Mouse (Mus musculus) forebrain, embryonic 11.5 days (tissue): ENCODE data around the gene Pdia5. TPM values are rescaled to one million over a fixed set of nuclear protein-coding genes. Genes with fewer than 3 reads are reported as not detected.

ENCODE experiments used
- ATAC-seq: fragments of 200-750 bp; cut with Nextera tagmentation; replicated peaks from 2 replicates; pipeline ENCODE4 v1.8.0; 2017; ENCODE audit warnings: moderate TSS enrichment; ENCODE audit not compliant: low FRiP score
- DNase-seq: peaks from one replicate; pipeline ENCODE4 v3.0.0-alpha.2; 2017; ENCODE audit warnings: low spot score
- H3K27ac ChIP-seq: fragments of 300-500 bp; sonication (generic); 2 replicates; pipeline ENCODE4 v1.5.1; 2014; ENCODE audit warnings: low read depth, low read length
- H3K27me3 ChIP-seq: fragments of 300-500 bp; sonication (generic); 2 replicates; pipeline ENCODE4 v1.6.1; 2014; ENCODE audit warnings: mild to moderate bottlenecking, low read length, mixed read lengths; ENCODE audit not compliant: control insufficient read depth, insufficient read depth
- H3K36me3 ChIP-seq: fragments of 300-500 bp; sonication (generic); 2 replicates; pipeline ENCODE4 v1.6.1; 2014; ENCODE audit warnings: mild to moderate bottlenecking, low read length, moderate library complexity, mixed read lengths; ENCODE audit not compliant: control insufficient read depth, insufficient read depth
- H3K4me1 ChIP-seq: fragments of 300-500 bp; sonication (generic); replicated peaks from 2 replicates; pipeline ENCODE4 v1.6.1; 2014; ENCODE audit warnings: low read length, mixed read lengths; ENCODE audit not compliant: control insufficient read depth, insufficient read depth
- H3K4me2 ChIP-seq: fragments of 300-500 bp; sonication (generic); 2 replicates; pipeline ENCODE4 v1.6.1; 2014; ENCODE audit warnings: low read depth, mild to moderate bottlenecking, low read length, moderate library complexity, mixed read lengths; ENCODE audit not compliant: severe bottlenecking
- H3K4me3 ChIP-seq: fragments of 300-500 bp; sonication (generic); 2 replicates; pipeline ENCODE4 v1.5.1; 2014; ENCODE audit warnings: low read depth, low read length
- H3K9ac ChIP-seq: fragments of 300-500 bp; sonication (generic); 2 replicates; pipeline ENCODE4 v1.6.1; 2014; ENCODE audit warnings: low read length
- H3K9me3 ChIP-seq: fragments of 300-500 bp; sonication (generic); 2 replicates; pipeline ENCODE4 v1.6.1; 2016; ENCODE audit warnings: low read length, mixed read lengths; ENCODE audit not compliant: control insufficient read depth
- WGBS: fragments of 180-500 bp; shearing (Covaris S2); extraction: QIAGEN DNeasy Blood & Tissue Kit; methylation state at CpG from one replicate; pipeline ENCODE4 v1.1.7; 2014; 5-methylcytosine and 5-hydroxymethylcytosine counted together
- polyA plus RNA-seq: library from polyadenylated mRNA; unstranded; fragments of >200 nt; fragmentation: Nextera tagmentation; extraction: Ambion mirVana; gene quantifications from 2 replicates; pipeline ENCODE4 v1.2.1, GENCODE M21; 2014

Gene Pdia5
- polyA plus RNA-seq, 1 experiment from 2014 or later, result 7.8 TPM

GRCm38 (mm10) chr16:35463708-35464107 is 27.0 kb downstream of the Pdia5 start:
- Histone ChIP-seq H3K4me3 (no peak overlapping the region), H3K27me3 (no peaks in the 10 kb centered on the region), H3K36me3 (no peaks in the 10 kb centered on the region; the same call in 1 of the 2 replicates), H3K4me1 (peaks cover 12% of the 10 kb centered on the region; the same call in 1 of the 2 replicates), H3K9ac (no peak overlapping the region), H3K27ac (no peak overlapping the region), H3K9me3 (no peaks in the 10 kb centered on the region), H3K4me2 (no peak overlapping the region)
- DNase-seq, result no peak
- WGBS, result 89% methylated on average over 10 of the region's 10 CpGs
- ATAC-seq, result no peak

DNA sequence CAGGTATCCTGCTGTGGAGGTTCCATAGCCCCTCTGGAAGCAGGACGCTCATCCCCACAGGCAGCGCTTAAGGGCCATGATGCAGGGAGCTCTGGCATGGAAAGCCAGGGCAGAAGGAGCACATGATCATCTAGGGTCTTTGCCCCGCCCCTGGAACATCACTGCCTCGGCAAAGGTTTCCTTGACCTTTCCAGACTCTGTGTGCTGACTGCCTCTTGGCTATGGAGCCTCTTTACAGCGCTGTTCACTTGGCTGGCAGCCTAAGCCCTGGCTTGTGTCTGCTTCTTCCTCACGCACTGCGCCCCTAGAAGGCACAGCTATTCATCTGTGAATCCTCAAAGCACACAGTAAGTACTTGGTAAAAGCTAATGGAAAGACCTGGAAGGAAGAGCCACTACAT is 27.7 kb downstream of the Pdia5 start:
- Histone ChIP-seq H3K27me3 (no peaks in the 10 kb centered on the region), H3K4me1 (peaks cover 12% of the 10 kb centered on the region; the same call in 1 of the 2 replicates), H3K9me3 (no peaks in the 10 kb centered on the region), H3K9ac (no peak overlapping the region), H3K27ac (no peak overlapping the region), H3K36me3 (no peaks in the 10 kb centered on the region; the same call in 1 of the 2 replicates), H3K4me3 (no peak overlapping the region), H3K4me2 (no peak overlapping the region)
- ATAC-seq (no peak), DNase-seq (no peak)
- WGBS, result 83% methylated on average over 7 of the region's 7 CpGs

DNA sequence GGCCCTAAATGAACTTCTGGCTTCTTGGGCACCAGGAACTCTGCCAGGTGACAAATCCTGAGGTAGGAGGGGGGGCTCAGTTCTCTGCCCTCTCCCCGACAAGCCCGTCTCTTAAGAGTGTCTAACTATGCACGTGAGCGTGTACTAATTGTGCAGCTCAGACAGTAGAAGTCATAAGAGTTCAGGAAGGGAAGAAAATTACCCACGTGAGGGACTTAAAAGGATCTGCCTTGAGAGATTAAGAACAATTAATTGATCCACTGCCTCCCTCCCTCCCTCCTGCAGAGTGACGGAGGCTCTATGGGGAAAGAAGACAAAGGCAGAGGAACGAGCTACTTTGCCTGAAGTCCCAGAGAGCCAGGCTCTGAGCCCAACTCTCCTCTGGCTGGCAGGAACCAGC is 31.1 kb downstream of the Pdia5 start:
- no peaks in the 10 kb centered on the region for H3K27me3 ChIP-seq
- ATAC-seq, result no peak; the same call in 1 of the 2 replicates
- H3K4me2 ChIP-seq, result no peak overlapping the region
- H3K4me1 ChIP-seq, result peaks cover 4% of the 10 kb centered on the region; the same call in 1 of the 2 replicates
- H3K9me3 ChIP-seq, result no peaks in the 10 kb centered on the region
- WGBS, result 23% methylated on average over 7 of the region's 7 CpGs
- DNase-seq, result no peak
- H3K36me3 ChIP-seq, result no peaks in the 10 kb centered on the region
- H3K27ac ChIP-seq, result no peak overlapping the region
- H3K4me3 ChIP-seq, result no peak overlapping the region
- H3K9ac ChIP-seq, result no peak overlapping the region

DNA sequence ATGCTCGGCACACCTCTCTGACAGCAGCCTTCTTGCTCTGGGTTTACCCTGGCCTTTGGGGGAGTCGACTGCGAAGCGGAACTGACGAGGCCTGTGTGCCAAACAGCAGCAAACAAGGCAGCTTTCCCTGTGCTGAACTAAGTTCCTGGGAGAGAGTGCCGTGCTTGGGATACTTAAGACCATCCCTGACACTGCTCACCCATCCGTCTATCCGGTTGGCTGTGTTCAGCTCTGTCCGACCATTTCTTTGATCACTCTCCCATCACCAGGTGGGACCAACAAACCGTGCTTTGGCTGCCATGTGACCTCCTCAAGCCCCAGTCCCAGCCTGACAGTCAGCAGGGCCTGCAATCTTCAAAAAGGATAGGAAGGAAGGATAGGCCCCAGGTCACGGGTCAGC is 32.4 kb downstream of the Pdia5 start:
- Histone ChIP-seq H3K4me3 (no peak overlapping the region), H3K4me1 (no peaks in the 10 kb centered on the region), H3K9me3 (no peaks in the 10 kb centered on the region), H3K36me3 (no peaks in the 10 kb centered on the region), H3K27ac (no peak overlapping the region), H3K4me2 (no peak overlapping the region), H3K27me3 (no peaks in the 10 kb centered on the region), H3K9ac (no peak overlapping the region)
- DNase-seq, result no peak
- WGBS, result 87% methylated on average over 11 of the region's 11 CpGs
- no peak for ATAC-seq

DNA sequence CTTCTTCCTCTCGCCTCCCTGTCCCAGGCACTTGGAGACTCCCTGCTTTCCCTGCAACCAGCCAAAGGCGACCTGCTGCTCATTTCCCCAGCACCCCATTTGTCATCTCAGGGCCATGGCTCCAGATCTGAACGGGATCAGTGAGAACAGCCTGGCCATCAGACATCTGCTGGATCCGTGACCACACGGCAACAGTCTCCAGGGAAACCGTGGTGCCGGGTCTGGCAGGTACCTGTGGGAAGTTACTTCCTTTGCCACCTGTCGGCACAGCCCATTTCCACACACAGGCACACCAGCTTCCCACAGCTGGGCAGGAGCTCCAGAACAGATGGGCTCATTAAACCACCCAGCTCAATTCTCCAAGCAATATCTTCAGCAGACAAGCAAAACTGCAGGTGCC is 33.2 kb downstream of the Pdia5 start:
- no peaks in the 10 kb centered on the region for H3K36me3 ChIP-seq
- no peak overlapping the region for H3K9ac ChIP-seq
- no peaks in the 10 kb centered on the region for H3K9me3 ChIP-seq
- DNase-seq, result no peak
- 88% methylated on average over 8 of the region's 8 CpGs for WGBS
- H3K27ac ChIP-seq, result no peak overlapping the region
- no peak for ATAC-seq
- no peaks in the 10 kb centered on the region for H3K4me1 ChIP-seq
- no peak overlapping the region for H3K4me3 ChIP-seq
- H3K27me3 ChIP-seq, result no peaks in the 10 kb centered on the region
- no peak overlapping the region for H3K4me2 ChIP-seq

DNA sequence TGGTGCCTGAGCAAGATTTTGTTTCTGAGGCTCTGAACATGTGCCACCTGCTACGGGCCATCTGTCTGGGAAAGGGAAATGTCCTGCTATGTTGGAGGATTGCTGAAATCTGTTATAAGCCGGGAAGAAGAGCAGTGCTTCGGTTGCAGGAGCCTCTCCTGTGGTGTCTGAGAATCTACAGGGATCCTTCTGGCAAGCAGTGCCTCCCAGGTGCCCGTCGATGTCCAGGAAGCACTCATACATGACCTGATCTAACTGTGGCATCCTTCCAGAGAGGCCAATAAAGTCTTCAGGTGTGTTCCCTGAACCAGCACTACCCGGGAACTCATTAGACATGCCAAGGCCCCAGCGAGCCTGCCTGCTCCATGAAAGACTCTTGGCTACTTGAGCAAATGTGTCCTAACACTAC is 33.7 kb downstream of the Pdia5 start:
- H3K4me3 ChIP-seq, result no peak overlapping the region
- no peaks in the 10 kb centered on the region for H3K27me3 ChIP-seq
- no peak overlapping the region for H3K27ac ChIP-seq
- H3K9ac ChIP-seq, result no peak overlapping the region
- H3K4me1 ChIP-seq, result no peaks in the 10 kb centered on the region
- no peaks in the 10 kb centered on the region for H3K9me3 ChIP-seq
- H3K4me2 ChIP-seq, result no peak overlapping the region
- no peaks in the 10 kb centered on the region for H3K36me3 ChIP-seq
- ATAC-seq, result no peak
- 95% methylated on average over 7 of the region's 7 CpGs for WGBS
- no peak for DNase-seq

DNA sequence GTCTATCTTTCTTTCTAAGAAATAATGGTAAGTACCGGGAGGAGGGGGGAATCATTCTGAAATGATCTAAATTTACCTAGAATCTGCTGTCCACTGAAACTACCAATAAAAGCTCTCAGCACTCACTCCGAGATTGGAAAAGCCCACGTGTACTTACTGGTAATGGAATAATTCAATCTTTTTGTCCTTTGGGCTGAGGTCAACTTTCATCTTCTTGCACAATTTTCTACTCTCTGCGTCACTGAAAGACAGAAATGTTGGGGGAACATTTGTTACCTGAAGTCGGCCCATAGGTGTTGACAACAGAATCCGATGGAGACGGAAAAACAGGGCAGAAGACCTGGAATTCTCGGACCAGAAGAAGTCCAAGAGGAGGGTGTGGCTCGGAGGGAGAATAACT is 34.4 kb downstream of the Pdia5 start:
- H3K4me2 ChIP-seq, result no peak overlapping the region
- no peaks in the 10 kb centered on the region for H3K27me3 ChIP-seq
- no peaks in the 10 kb centered on the region for H3K36me3 ChIP-seq
- ATAC-seq (no peak), DNase-seq (no peak)
- H3K9me3 ChIP-seq, result no peaks in the 10 kb centered on the region
- H3K4me1 ChIP-seq, result no peaks in the 10 kb centered on the region
- H3K27ac ChIP-seq, result no peak overlapping the region
- WGBS, result 95% methylated on average over 9 of the region's 9 CpGs
- no peak overlapping the region for H3K9ac ChIP-seq
- H3K4me3 ChIP-seq, result no peak overlapping the region

DNA sequence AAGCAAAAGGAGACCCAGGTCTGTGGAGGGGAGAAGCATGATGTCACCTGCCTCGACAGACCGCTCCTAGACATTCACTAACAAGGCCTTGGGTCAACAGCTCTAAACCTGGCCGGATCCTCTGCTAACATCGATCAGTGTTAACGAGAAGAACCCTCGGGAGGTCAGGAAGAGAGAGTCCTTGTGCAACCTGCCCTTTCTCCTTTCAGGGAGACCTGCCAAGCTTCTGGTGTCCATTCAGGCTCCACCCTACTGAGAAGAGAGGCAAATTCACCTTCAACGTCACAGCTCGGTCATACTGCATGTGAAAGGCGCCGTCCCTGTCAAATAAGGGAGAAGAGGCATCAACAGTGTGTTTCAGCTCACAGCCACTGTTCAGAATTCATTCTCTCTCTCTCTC is 34.9 kb downstream of the Pdia5 start:
- no peaks in the 10 kb centered on the region for H3K4me1 ChIP-seq
- no peak overlapping the region for H3K9ac ChIP-seq
- H3K36me3 ChIP-seq, result no peaks in the 10 kb centered on the region
- H3K4me2 ChIP-seq, result no peak overlapping the region
- no peaks in the 10 kb centered on the region for H3K27me3 ChIP-seq
- H3K9me3 ChIP-seq, result no peaks in the 10 kb centered on the region
- H3K4me3 ChIP-seq, result no peak overlapping the region
- no peak for ATAC-seq
- DNase-seq, result no peak
- WGBS, result 92% methylated on average over 10 of the region's 10 CpGs
- H3K27ac ChIP-seq, result no peak overlapping the region

- Histone ChIP-seq H3K4me2 (no peak overlapping the region), H3K36me3 (no peaks in the 10 kb centered on the region), H3K4me1 (no peaks in the 10 kb centered on the region), H3K27ac (no peak overlapping the region), H3K4me3 (no peak overlapping the region), H3K27me3 (no peaks in the 10 kb centered on the region), H3K9me3 (no peaks in the 10 kb centered on the region), H3K9ac (no peak overlapping the region)
- DNase-seq, result no peak
- 89% methylated on average over 16 of the region's 16 CpGs for WGBS
- no peak for ATAC-seq
These were observed 40.5 kb downstream of the Pdia5 start for GRCm38 (mm10) chr16:35450018-35450630.
